Mouse (Mus musculus) liver, embryonic 14.5 days (tissue): ENCODE results near the gene Cd6.

Experiments used
- CTCF ChIP-seq: IDR thresholded peaks from 2 replicates; pipeline ENCODE4 v1.5.1; 2016; ENCODE audit warnings: antibody characterized with exemption, low read depth, control low read depth
- EP300 ChIP-seq: IDR thresholded peaks from 2 replicates; pipeline ENCODE4 v1.6.1; 2016; ENCODE audit warnings: antibody characterized with exemption, low read depth

GRCm38 (mm10) chr19:10742145-10742544 is 87.7 kb downstream of the Cd6 start:
- TF ChIP-seq EP300, result no peak
- TF ChIP-seq CTCF, result no peak
